Mouse (Mus musculus) intestine, embryonic 15.5 days (tissue): ENCODE data around the gene Cfl1. TPM values are rescaled to one million over a fixed set of nuclear protein-coding genes. Genes with fewer than 3 reads are reported as not detected.
A peak's percentile ranks its signal among the peaks of the same experiment; 100 is the strongest.
"Not testable (repeated sequence)": the region's sequence is repeated elsewhere in the genome, so short reads cannot be mapped to it uniquely, and the experiment has no call there.

Source experiments
- ATAC-seq: fragments of 200-750 bp; cut with Nextera tagmentation; 2 replicates; pipeline ENCODE4 v1.8.0; 2017; ENCODE audit warnings: moderate TSS enrichment, moderate library complexity
- H3K27ac ChIP-seq: fragments of 300-500 bp; sonication (generic); 2 replicates; pipeline ENCODE4 v1.5.1; 2015; ENCODE audit warnings: mild to moderate bottlenecking, inconsistent platforms
- H3K27me3 ChIP-seq: fragments of 300-500 bp; sonication (generic); replicated peaks from 2 replicates; pipeline ENCODE4 v1.6.1; 2015; ENCODE audit warnings: inconsistent platforms
- H3K36me3 ChIP-seq: fragments of 300-500 bp; sonication (generic); 2 replicates; pipeline ENCODE4 v1.6.1; 2015; ENCODE audit warnings: inconsistent platforms
- H3K4me1 ChIP-seq: fragments of 300-500 bp; sonication (generic); replicated peaks from 2 replicates; pipeline ENCODE4 v1.6.1; 2015; ENCODE audit warnings: inconsistent platforms
- H3K4me2 ChIP-seq: fragments of 300-500 bp; sonication (generic); replicated peaks from 2 replicates; pipeline ENCODE4 v1.6.1; 2015; ENCODE audit warnings: mild to moderate bottlenecking, inconsistent platforms
- H3K4me3 ChIP-seq: fragments of 300-500 bp; sonication (generic); replicated peaks from 2 replicates; pipeline ENCODE4 v1.5.1; 2015; ENCODE audit warnings: inconsistent platforms
- H3K9ac ChIP-seq: fragments of 300-500 bp; sonication (generic); 2 replicates; pipeline ENCODE4 v1.6.1; 2015; ENCODE audit warnings: inconsistent platforms
- H3K9me3 ChIP-seq: fragments of 300-500 bp; sonication (generic); 2 replicates; pipeline ENCODE4 v1.6.1; 2016; ENCODE audit warnings: inconsistent platforms
- WGBS: fragments of 180-500 bp; shearing (Covaris S2); methylation state at CpG from one replicate; pipeline ENCODE4 v1.1.7; 2015; 5-methylcytosine and 5-hydroxymethylcytosine counted together
- polyA plus RNA-seq: library from polyadenylated mRNA; unstranded; fragments of >200 nt; fragmentation: Nextera tagmentation; extraction: Ambion mirVana; gene quantifications from 2 replicates; pipeline ENCODE4 v1.2.1, GENCODE M21; 2015

Gene Cfl1
- polyA plus RNA-seq, 1 experiment from 2014 or later, result 2,514 TPM

DNA sequence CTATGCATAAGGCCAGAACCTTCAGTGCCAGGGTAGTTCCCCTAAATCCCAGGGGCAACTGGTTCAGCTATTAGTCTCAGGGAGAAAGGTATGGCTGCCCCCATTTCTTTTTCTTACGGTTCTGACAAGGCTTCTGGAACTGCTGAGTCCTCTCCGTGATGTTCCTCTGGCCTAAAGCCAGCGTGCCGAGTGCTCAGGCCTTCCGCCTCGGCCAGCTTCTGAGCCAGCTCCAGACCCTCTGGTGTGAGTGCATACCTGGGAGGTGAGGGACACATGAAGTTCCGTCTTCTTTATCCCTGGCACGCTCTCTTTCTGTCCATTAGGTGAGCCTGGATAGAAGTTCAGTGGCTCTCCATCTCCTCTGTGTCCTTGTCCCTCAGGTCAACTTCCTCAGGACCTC lies 4.9 kb upstream of the Cfl1 start:
- no peak overlapping the region for H3K4me3 ChIP-seq
- H3K36me3 ChIP-seq, result peaks cover 23% of the 10 kb centered on the region
- no peak overlapping the region for H3K9ac ChIP-seq
- no peak overlapping the region for H3K4me2 ChIP-seq
- no peaks in the 10 kb centered on the region for H3K27me3 ChIP-seq
- no peak overlapping the region for H3K27ac ChIP-seq
- peaks cover 18% of the 10 kb centered on the region for H3K4me1 ChIP-seq
- no peak for ATAC-seq
- 88% methylated on average over 8 of the region's 8 CpGs for WGBS
- H3K9me3 ChIP-seq, result no peaks in the 10 kb centered on the region

DNA sequence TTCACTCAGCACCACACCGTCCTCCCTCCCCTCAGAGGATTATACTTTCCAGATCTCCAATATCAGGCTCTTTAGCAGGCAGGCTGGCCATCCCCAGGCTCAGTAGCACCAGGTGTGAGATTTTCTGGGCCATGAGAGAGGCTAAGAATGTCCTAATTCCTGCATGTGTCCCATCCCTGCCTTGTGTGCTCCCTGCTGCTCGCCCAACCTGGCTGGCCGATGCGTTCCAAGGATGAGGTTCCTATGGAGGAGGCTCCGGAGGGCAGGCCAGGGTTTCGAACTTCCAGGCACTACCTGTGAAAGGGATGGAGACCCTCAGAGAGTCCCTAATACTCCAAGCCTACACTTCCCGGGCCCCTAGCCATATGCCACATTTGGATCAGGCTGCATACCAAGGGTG lies 4.4 kb upstream of the Cfl1 start:
- no peaks in the 10 kb centered on the region for H3K9me3 ChIP-seq
- H3K4me1 ChIP-seq, result peaks cover 18% of the 10 kb centered on the region
- no peak overlapping the region for H3K27ac ChIP-seq
- H3K4me2 ChIP-seq, result no peak overlapping the region
- ATAC-seq, result no peak
- H3K36me3 ChIP-seq, result peaks cover 20% of the 10 kb centered on the region
- H3K27me3 ChIP-seq, result no peaks in the 10 kb centered on the region
- no peak overlapping the region for H3K4me3 ChIP-seq
- WGBS, result 95% methylated on average over 7 of the region's 7 CpGs
- H3K9ac ChIP-seq, result no peak overlapping the region; the same call in 1 of the 2 replicates

DNA sequence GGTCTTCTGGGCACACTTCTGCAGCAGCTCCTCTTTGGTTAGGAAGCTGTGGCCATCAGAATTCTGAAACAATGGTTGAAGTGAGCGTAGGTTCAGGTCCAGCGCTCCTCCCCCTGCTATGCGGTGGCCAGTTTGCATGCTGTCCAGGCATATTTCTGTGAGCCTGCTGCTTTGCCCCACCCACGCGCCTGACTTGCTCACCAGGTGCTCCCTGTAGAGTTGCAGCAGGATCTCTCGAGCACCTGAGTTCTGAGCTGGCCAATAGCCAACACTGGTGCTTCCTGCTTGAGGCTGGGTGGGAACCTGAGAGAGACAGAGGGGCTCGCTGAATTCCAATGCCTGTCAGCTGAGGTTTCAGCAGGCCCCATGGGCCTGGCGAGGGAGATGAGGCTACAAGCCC lies 4.0 kb upstream of the Cfl1 start:
- Histone ChIP-seq H3K9ac (no peak overlapping the region; the same call in 1 of the 2 replicates), H3K4me1 (peaks cover 18% of the 10 kb centered on the region), H3K27ac (no peak overlapping the region), H3K36me3 (peaks cover 15% of the 10 kb centered on the region), H3K4me3 (no peak overlapping the region), H3K27me3 (no peaks in the 10 kb centered on the region), H3K9me3 (no peaks in the 10 kb centered on the region), H3K4me2 (no peak overlapping the region)
- 81% methylated on average over 8 of the region's 8 CpGs for WGBS
- ATAC-seq, result no peak

DNA sequence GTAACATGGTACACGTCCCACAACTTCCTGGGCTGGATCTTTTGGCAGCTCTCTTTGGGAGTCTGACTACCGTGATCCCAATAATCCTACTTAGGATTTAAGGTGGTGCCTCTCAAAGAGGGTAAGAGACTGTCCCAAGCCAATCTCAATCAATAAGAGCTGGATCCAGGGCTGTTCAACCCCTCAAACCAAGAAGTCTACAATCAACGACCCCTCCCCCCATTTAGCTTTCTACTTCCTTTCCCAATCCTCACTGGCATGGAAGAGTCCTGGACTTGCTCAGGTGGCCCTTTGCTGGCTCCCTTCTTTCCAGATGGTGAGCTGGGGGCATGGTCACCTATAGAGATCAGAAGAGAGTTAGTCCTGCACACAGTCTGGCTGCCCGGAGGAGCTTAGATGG lies 3.5 kb upstream of the Cfl1 start:
- WGBS, result 84% methylated on average over 4 of the region's 4 CpGs
- Histone ChIP-seq H3K4me2 (peak overlapping the region; percentile 87), H3K4me3 (no peak overlapping the region), H3K27ac (no peak overlapping the region), H3K27me3 (no peaks in the 10 kb centered on the region), H3K9me3 (no peaks in the 10 kb centered on the region), H3K9ac (0 out of 2 replicates have a peak overlapping the region, but pooled peaks have one; percentile 58), H3K4me1 (peaks cover 18% of the 10 kb centered on the region), H3K36me3 (peaks cover 11% of the 10 kb centered on the region)
- ATAC-seq, result no peak

DNA sequence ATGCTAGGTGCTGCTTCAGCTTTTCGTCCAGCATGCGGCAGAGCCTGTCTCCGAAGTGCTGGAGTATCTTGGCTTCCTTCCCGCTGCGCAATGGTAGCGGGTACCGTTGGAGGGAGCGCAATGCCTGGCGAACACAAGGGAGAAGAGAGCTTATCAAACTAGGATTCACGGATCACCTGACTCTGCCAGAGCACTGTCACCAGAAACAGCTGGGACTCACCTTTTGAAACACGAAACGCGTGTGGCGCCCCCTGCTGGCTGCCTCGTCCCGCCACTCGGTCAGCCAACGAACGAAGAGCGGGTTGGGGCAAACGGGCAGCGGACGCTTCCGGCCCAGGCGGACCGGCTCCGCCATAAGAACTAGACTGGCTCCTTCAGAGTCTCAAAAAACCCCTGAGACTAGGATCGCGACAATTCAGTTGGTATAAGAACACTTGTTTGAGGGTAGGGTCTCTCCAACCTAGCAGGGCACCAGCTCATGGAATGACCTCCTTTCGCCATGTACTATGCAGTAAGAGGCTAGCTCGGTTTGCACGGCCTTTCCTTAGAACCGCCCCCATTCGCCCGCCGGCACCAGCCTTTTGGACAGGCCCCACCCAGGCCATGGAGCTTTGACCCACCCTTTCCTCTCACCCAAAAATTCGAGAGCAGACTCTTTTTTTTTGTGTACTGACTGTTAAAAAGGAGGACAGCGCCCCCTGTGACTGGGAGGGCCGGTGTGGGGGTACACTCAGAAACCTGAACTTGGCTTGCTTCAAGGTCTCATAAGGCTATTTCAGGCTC lies 2.3 kb upstream of the Cfl1 start, which contains the start of gene Mus81:
TSS of gene Mus81 (minus strand) at position 635 of the 783 bp plus-strand sequence.
- H3K36me3 ChIP-seq, result peaks cover 10% of the 10 kb centered on the region
- peak within 1 kb of the TSS; percentile 87 for H3K4me2 ChIP-seq
- H3K27ac ChIP-seq, result peak within 1 kb of the TSS; percentile 99
- no peaks in the 10 kb centered on the region for H3K9me3 ChIP-seq
- H3K4me3 ChIP-seq, result peak within 1 kb of the TSS; percentile 53
- peaks cover 26% of the 10 kb centered on the region for H3K4me1 ChIP-seq
- H3K9ac ChIP-seq, result peak within 1 kb of the TSS; percentile 58
- under 1% methylated on average over 39 of the region's 39 CpGs for WGBS
- H3K27me3 ChIP-seq, result no peaks in the 10 kb centered on the region
- ATAC-seq, result peak; percentile 75

DNA sequence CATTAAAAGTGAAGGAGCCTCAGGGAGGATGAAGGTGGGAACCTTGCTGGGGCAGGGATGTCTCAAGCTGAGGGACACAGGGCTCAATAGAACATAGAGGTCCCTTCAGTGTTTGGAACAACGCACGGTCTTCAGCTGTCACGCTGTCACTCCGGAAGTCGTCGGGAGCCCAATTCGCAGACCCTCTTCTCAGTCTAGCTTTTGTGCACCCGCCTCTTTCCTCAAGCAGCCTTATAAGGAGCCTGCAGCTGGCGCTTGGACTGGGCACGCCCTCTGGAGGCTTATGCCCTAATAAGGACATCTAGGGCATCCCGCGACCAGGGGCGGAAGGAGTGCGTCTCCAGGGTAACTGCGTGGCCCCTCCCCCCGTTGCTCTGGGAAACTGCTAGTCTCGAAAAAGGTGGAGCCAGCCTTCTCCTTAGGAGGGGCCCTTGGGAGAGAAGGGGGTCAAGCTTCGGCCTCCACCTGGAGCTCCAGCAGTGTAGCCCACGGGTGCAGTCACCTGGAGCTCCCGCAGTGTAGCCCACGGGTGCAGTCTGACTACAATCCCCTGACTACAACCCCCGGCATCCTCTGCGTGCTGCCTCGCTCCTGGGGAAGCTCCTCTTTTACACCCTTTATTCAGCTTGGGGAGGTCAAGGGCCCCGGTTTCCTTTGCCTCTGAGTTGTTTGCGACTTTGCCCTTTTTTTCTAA lies 1.2 kb upstream of the Cfl1 start:
- peak; percentile 86 for ATAC-seq
- Histone ChIP-seq H3K9me3 (no peaks in the 10 kb centered on the region), H3K36me3 (peaks cover 14% of the 10 kb centered on the region), H3K4me2 (peak overlapping the region; percentile 87), H3K27me3 (no peaks in the 10 kb centered on the region), H3K27ac (peak overlapping the region; percentile 99), H3K4me1 (peaks cover 29% of the 10 kb centered on the region), H3K9ac (peak overlapping the region; percentile 50), H3K4me3 (peak overlapping the region; percentile 53)
- WGBS, result under 1% methylated on average over 26 of the region's 26 CpGs

DNA sequence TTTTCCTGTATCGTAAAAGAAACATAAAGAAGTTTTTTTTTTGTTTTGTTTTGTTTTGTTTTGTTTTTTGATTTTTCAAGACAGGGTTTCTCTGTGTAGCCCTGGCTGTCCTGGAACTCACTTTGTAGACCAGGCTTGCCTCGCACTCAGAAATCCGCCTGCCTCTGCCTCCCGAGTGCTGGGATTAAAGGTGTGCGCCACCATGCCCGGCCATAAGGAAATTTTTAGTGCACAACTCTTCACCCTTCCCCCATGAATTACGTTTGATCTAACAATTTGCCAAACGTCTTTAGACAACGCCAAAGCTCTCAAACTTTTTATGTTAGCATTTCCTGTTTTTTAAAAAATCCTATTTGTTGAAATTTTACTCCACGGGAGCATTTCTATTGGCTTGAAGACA lies 534 bp upstream of the Cfl1 start:
- H3K9ac ChIP-seq, ATAC-seq, H3K27me3 ChIP-seq, H3K9me3 ChIP-seq: not testable (repeated sequence)
- peak overlapping the region; percentile 87 for H3K4me2 ChIP-seq
- 43% methylated on average over 10 of the region's 10 CpGs for WGBS
- H3K4me3 ChIP-seq, result peak overlapping the region; percentile 100
- H3K4me1 ChIP-seq, result peaks cover 29% of the 10 kb centered on the region
- peak overlapping the region; percentile 99 for H3K27ac ChIP-seq
- H3K36me3 ChIP-seq, result peaks cover 15% of the 10 kb centered on the region

DNA sequence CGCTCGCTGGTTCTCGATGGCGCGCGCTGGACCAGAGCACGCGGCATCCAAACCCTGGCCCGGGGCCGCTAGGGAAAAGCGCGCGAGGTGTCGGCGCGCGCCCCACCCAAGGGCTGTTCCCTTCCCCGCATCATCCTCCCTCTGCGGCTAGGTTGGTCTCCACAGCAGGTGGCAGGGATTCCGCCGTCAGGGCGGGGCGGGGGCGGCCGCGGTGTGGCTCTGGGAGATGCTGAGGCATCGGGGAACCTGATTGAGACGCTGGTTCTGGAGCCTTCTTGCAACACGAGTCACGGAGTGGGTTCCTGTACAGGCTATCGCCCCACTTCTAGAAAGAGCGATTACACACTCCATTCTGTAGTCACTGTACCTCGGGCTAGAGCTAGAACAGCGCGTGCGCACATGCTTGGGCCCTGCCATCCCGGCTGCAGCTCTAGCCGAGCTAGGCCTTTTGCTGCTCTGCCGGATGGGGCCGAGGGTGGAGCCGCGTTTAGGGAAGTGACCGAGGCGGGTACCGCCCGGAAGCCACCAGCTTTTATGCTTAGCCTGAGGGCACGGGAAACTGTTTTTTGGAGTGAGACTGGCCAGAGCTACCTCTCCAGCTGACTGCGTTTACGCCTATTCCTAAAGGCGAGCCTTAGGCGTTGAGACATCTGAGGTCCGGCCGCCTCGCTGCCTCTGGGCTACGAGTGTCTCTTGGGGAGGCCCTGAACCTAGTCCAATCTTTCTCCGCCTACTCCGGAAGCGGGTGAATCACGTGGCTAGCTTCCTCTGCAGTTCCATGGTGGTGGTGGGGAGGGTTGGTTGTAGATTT lies 848 bp downstream of the Cfl1 start:
- peak; percentile 29 for ATAC-seq
- Histone ChIP-seq H3K9ac (peak overlapping the region; percentile 98), H3K9me3 (no peaks in the 10 kb centered on the region), H3K4me2 (peak overlapping the region; percentile 87), H3K4me3 (peak overlapping the region; percentile 100), H3K4me1 (peaks cover 28% of the 10 kb centered on the region), H3K27ac (peak overlapping the region; percentile 99), H3K36me3 (peaks cover 23% of the 10 kb centered on the region), H3K27me3 (no peaks in the 10 kb centered on the region)
- WGBS, result under 1% methylated on average over 59 of the region's 59 CpGs

DNA sequence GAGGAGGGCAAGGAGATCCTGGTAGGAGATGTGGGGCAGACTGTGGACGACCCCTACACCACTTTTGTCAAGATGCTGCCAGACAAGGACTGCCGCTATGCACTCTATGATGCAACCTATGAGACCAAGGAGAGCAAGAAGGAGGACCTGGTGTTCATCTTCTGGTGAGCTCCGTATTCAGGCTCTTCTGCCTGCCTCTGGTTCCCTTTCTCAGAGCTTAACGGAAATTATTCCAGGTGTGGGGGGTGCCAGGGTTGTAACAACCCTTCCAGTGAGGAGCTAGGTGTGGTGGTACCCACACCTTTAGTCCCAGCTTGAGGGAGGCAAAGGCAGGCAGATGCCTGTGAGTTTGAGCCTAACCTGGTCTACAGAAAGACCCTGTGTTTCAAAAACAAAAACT lies 2.4 kb downstream of the Cfl1 start:
- Histone ChIP-seq H3K9ac (no peak overlapping the region), H3K4me2 (peak overlapping the region; percentile 87; the same call in 1 of the 2 replicates), H3K4me1 (peaks cover 15% of the 10 kb centered on the region; the same call in 1 of the 2 replicates), H3K27ac (no peak overlapping the region), H3K27me3 (no peaks in the 10 kb centered on the region), H3K36me3 (peaks cover 27% of the 10 kb centered on the region), H3K4me3 (no peak overlapping the region), H3K9me3 (no peaks in the 10 kb centered on the region)
- WGBS, result 79% methylated on average over 4 of the region's 4 CpGs
- ATAC-seq, result no peak

DNA sequence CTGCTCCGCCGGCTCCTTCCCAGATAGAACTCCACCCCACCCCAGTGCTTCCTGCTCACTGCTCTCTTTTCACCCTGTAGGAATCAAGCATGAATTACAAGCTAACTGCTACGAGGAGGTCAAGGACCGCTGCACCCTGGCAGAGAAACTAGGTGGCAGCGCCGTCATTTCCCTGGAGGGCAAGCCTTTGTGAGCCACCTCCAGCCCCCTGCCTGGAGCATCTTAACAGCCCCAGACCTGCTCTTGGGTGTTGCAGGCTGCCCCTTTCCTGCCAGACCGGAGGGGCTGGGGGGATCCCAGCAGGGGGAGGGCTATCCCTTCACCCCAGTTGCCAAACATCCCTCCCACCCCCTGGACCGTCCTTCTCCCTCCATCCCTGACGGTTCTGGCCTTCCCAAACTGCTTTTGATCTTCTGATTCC lies 3.1 kb downstream of the Cfl1 start:
- Histone ChIP-seq H3K36me3 (peaks cover 27% of the 10 kb centered on the region), H3K4me1 (peaks cover 14% of the 10 kb centered on the region; the same call in 1 of the 2 replicates), H3K4me2 (peak overlapping the region; percentile 17; the same call in 1 of the 2 replicates)
- H3K9me3 ChIP-seq, H3K27ac ChIP-seq, H3K27me3 ChIP-seq, ATAC-seq, H3K9ac ChIP-seq, H3K4me3 ChIP-seq: not testable (repeated sequence)
- WGBS, result 64% methylated on average over 9 of the region's 9 CpGs

DNA sequence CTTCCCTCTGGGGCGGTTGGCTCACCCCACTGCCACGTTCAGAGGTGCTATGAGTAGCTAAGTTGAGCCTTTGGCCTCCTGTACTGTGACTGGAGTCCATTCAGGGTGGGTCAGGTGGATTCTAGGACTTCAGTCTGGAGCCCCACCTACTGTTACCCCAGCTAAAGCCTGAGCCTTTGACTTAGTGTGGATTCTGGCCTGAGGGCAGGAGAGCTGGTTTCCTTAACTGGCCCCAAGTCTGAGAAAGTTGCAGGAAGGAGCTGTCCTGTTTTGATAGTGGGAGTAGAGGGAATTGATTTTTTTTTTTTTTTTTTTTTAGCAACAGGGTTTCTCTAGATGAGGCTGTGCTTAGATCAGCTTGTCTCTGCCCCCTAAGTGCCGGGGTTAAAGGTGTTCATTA lies 4.1 kb downstream of the Cfl1 start:
- ATAC-seq, result peak; percentile 5; the same call in 1 of the 2 replicates

More for the DNA sequence above, 4.1 kb downstream of the Cfl1 start:
- no peak overlapping the region for H3K4me2 ChIP-seq
- H3K27me3 ChIP-seq, result no peaks in the 10 kb centered on the region
- H3K9me3 ChIP-seq, result no peaks in the 10 kb centered on the region
- H3K4me3 ChIP-seq, result no peak overlapping the region
- H3K4me1 ChIP-seq, result peaks cover 12% of the 10 kb centered on the region; the same call in 1 of the 2 replicates
- H3K36me3 ChIP-seq, result peaks cover 27% of the 10 kb centered on the region
- no peak overlapping the region for H3K9ac ChIP-seq
- H3K27ac ChIP-seq, result no peak overlapping the region
- 72% methylated on average over 3 of the region's 3 CpGs for WGBS
